14 mouse cellular contexts compared by ENCODE assay signal in genomic region chr2:91689452-91689851, GRCm38 (mm10). TPM values are rescaled to one million over a fixed set of nuclear protein-coding genes. Genes with fewer than 3 reads are reported as not detected.
DNase-seq lines count a peak whose midpoint lies in the region; ATAC-seq and TF ChIP-seq lines count a peak whose summit lies in the region.
"Had no signal": no experiment of that assay in that cellular context is flagged by ENCODE, and none has a peak within 500 bp of the region (broad histone marks: within the 10 kb centered on the region; RNA-seq: fewer than 3 reads in every experiment).

No protein-coding gene starts in this region.

- peaks cover 63% of the 10 kb centered on the region for H3K36me3 ChIP-seq in heart, embryonic 12.5 days
- peaks cover 54% of the 10 kb centered on the region for H3K36me3 ChIP-seq in heart, postnatal 0 days (replicated peaks; ENCODE audit: control insufficient read depth, insufficient read depth, low read length)
- peaks cover 11% of the 10 kb centered on the region for H3K36me3 ChIP-seq in intestine, embryonic 15.5 days

- H3K27ac ChIP-seq in heart, embryonic 12.5 days (ENCODE audit: poor library complexity, severe bottlenecking): no peak overlapping the region
- H3K27ac ChIP-seq in heart, postnatal 0 days (ENCODE audit: low read depth): peak overlapping the region; percentile 68
- no peak overlapping the region for H3K27ac ChIP-seq in intestine, embryonic 15.5 days
- H3K27ac ChIP-seq: limb, embryonic 12.5 days; neural tube, embryonic 12.5 days had no signal

- no peak overlapping the region for H3K4me3 ChIP-seq in heart, embryonic 12.5 days
- H3K4me3 ChIP-seq in heart, postnatal 0 days (ENCODE audit: low read depth, low read length): no peak overlapping the region
- no peak overlapping the region for H3K4me3 ChIP-seq in intestine, embryonic 15.5 days (replicated peaks)
- H3K4me3 ChIP-seq: limb, embryonic 12.5 days; neural tube, embryonic 12.5 days had no signal

- no peaks in the 10 kb centered on the region for H3K9me3 ChIP-seq in heart, embryonic 12.5 days (replicated peaks)
- H3K9me3 ChIP-seq in heart, postnatal 0 days (replicated peaks; ENCODE audit: control insufficient read depth, low read length): no peaks in the 10 kb centered on the region
- H3K9me3 ChIP-seq in intestine, embryonic 15.5 days: no peaks in the 10 kb centered on the region
- H3K9me3 ChIP-seq: limb, embryonic 12.5 days; neural tube, embryonic 12.5 days had no signal

- peak; percentile 97 for DNase-seq in heart, adult 11 months
- DNase-seq in right cerebral cortex, adult 18-20 months: peak; percentile 48
- DNase-seq in right cerebral cortex, postnatal 14 days: no peak
- peak; percentile 82 for DNase-seq in heart, postnatal 0 days (ENCODE audit: low spot score)
- peak; percentile 72 for DNase-seq in testis, postnatal 14 days (ENCODE audit: low spot score)
- DNase-seq in urinary bladder, postnatal 10 days (ENCODE audit: low spot score): no peak
- DNase-seq: right cerebral cortex, postnatal 25 days; thymus, postnatal 36 days had no signal

- no peak for TF ChIP-seq CTCF in heart, postnatal 0 days (IDR thresholded peaks at IDR 0.05; ENCODE audit: low read depth)

- no peaks in the 10 kb centered on the region for H3K27me3 ChIP-seq in heart, embryonic 12.5 days (replicated peaks)
- H3K27me3 ChIP-seq in heart, postnatal 0 days (ENCODE audit: control insufficient read depth, insufficient read depth, low read length): no peaks in the 10 kb centered on the region
- no peaks in the 10 kb centered on the region for H3K27me3 ChIP-seq in intestine, embryonic 15.5 days (replicated peaks)
- H3K27me3 ChIP-seq: limb, embryonic 12.5 days; neural tube, embryonic 12.5 days had no signal

- no peak overlapping the region for H3K9ac ChIP-seq in heart, embryonic 12.5 days
- H3K9ac ChIP-seq in heart, postnatal 0 days (replicated peaks; ENCODE audit: low read depth, low read length): no peak overlapping the region
- H3K9ac ChIP-seq in intestine, embryonic 15.5 days: no peak overlapping the region
- H3K9ac ChIP-seq: limb, embryonic 12.5 days; neural tube, embryonic 12.5 days had no signal

- 0 out of 2 replicates have a peak, but pooled peaks cover 6% of the 10 kb centered on the region for H3K4me1 ChIP-seq in heart, embryonic 12.5 days (replicated peaks)
- no peaks in the 10 kb centered on the region for H3K4me1 ChIP-seq in heart, postnatal 0 days (ENCODE audit: control insufficient read depth, insufficient read depth)
- no peaks in the 10 kb centered on the region for H3K4me1 ChIP-seq in intestine, embryonic 15.5 days (replicated peaks)
- H3K4me1 ChIP-seq: limb, embryonic 12.5 days; neural tube, embryonic 12.5 days had no signal

- 73% methylated on average over 7 of the region's 7 CpGs for whole genome bisulfite sequencing in heart, embryonic 12.5 days
- WGBS in heart, postnatal 0 days: 52% methylated on average over 7 of the region's 7 CpGs
- WGBS in intestine, embryonic 15.5 days: 82% methylated on average over 7 of the region's 7 CpGs

- TF ChIP-seq EP300 in heart, postnatal 0 days (IDR thresholded peaks at IDR 0.05; ENCODE audit: low read depth): no peak

- no peak for ATAC-seq in heart, embryonic 12.5 days (ENCODE audit: insufficient number of reproducible peaks, low FRiP score)
- peak; percentile 96 for ATAC-seq in heart, postnatal 0 days (ENCODE audit: insufficient read depth, low read depth)
- no peak for ATAC-seq in intestine, embryonic 15.5 days
- ATAC-seq: intestine, embryonic 16.5 days; midbrain, embryonic 16.5 days had no signal

- no peak overlapping the region for H3K4me2 ChIP-seq in heart, embryonic 12.5 days
- no peak overlapping the region for H3K4me2 ChIP-seq in heart, postnatal 0 days (ENCODE audit: low read depth, low read length)
- no peak overlapping the region for H3K4me2 ChIP-seq in intestine, embryonic 15.5 days (replicated peaks)
- H3K4me2 ChIP-seq: limb, embryonic 12.5 days; neural tube, embryonic 12.5 days had no signal

RNA-seq across cellular contexts. Expression of gene Atg13, which starts 20.9 kb away (rescaled TPM):
- polyA plus RNA-seq in heart, embryonic 12.5 days (2016; fragmentation: Nextera tagmentation; extraction: Ambion mirVana): 22.3 TPM in 2 replicates
- total RNA-seq in heart, postnatal 0 days (2014; rRNA removed; ENCODE audit: low replicate concordance): 18.2 and 30.6 TPM in 2 replicates
- polyA plus RNA-seq in heart, postnatal 0 days (2015; fragmentation: Nextera tagmentation; extraction: Ambion mirVana): 19.8 and 21.2 TPM in 2 replicates
- 20.4 and 20.7 TPM in 2 replicates for polyA plus RNA-seq in intestine, embryonic 15.5 days (2015; fragmentation: Nextera tagmentation; extraction: Ambion mirVana)

RNA-seq across cellular contexts. Expression of gene Harbi1, which starts 21.2 kb away (rescaled TPM):
- 12.2 TPM in 2 replicates for polyA plus RNA-seq in heart, embryonic 12.5 days (2016; fragmentation: Nextera tagmentation; extraction: Ambion mirVana)
- total RNA-seq in heart, postnatal 0 days (2014; rRNA removed; ENCODE audit: low replicate concordance): 6.3 and 27.6 TPM in 2 replicates
- polyA plus RNA-seq in heart, postnatal 0 days (2015; fragmentation: Nextera tagmentation; extraction: Ambion mirVana): 10.0 and 11.1 TPM in 2 replicates
- 17.0 and 17.8 TPM in 2 replicates for polyA plus RNA-seq in intestine, embryonic 15.5 days (2015; fragmentation: Nextera tagmentation; extraction: Ambion mirVana)

RNA-seq across cellular contexts. Expression of gene Arhgap1, which starts 39.8 kb away (rescaled TPM):
- polyA plus RNA-seq in heart, embryonic 12.5 days (2016; fragmentation: Nextera tagmentation; extraction: Ambion mirVana): 168 and 169 TPM in 2 replicates
- 85.7 and 109 TPM in 2 replicates for total RNA-seq in heart, postnatal 0 days (2014; rRNA removed; ENCODE audit: low replicate concordance)
- 73.9 and 76.5 TPM in 2 replicates for polyA plus RNA-seq in heart, postnatal 0 days (2015; fragmentation: Nextera tagmentation; extraction: Ambion mirVana)
- 140 and 143 TPM in 2 replicates for polyA plus RNA-seq in intestine, embryonic 15.5 days (2015; fragmentation: Nextera tagmentation; extraction: Ambion mirVana)

RNA-seq across cellular contexts. Expression of gene Zfp408, which starts 39.9 kb away (rescaled TPM):
- polyA plus RNA-seq in heart, embryonic 12.5 days (2016; fragmentation: Nextera tagmentation; extraction: Ambion mirVana): 6.1 and 6.9 TPM in 2 replicates
- total RNA-seq in heart, postnatal 0 days (2014; rRNA removed; ENCODE audit: low replicate concordance): 11.1 and 17.4 TPM in 2 replicates
- 3.6 and 4.0 TPM in 2 replicates for polyA plus RNA-seq in heart, postnatal 0 days (2015; fragmentation: Nextera tagmentation; extraction: Ambion mirVana)
- polyA plus RNA-seq in intestine, embryonic 15.5 days (2015; fragmentation: Nextera tagmentation; extraction: Ambion mirVana): 7.8 and 8.0 TPM in 2 replicates

RNA-seq across cellular contexts. Expression of gene Ambra1, which starts 40.5 kb away (rescaled TPM):
- polyA plus RNA-seq in heart, embryonic 12.5 days (2016; fragmentation: Nextera tagmentation; extraction: Ambion mirVana): 14.5 and 15.0 TPM in 2 replicates
- 14.8 and 23.0 TPM in 2 replicates for total RNA-seq in heart, postnatal 0 days (2014; rRNA removed; ENCODE audit: low replicate concordance)
- 5.5 and 6.0 TPM in 2 replicates for polyA plus RNA-seq in heart, postnatal 0 days (2015; fragmentation: Nextera tagmentation; extraction: Ambion mirVana)
- polyA plus RNA-seq in intestine, embryonic 15.5 days (2015; fragmentation: Nextera tagmentation; extraction: Ambion mirVana): 12.5 and 13.7 TPM in 2 replicates

Comparison
In these comparisons a context has a peak if more than half of its experiments do, and no peak if none do; other contexts are left out.
1. DNase-seq: peak in heart, adult 11 months (single experiment), right cerebral cortex, adult 18-20 months (single experiment), heart, postnatal 0 days (single experiment) and testis, postnatal 14 days (single experiment); none in right cerebral cortex, postnatal 14 days (single experiment) and urinary bladder, postnatal 10 days (single experiment).